Mouse (Mus musculus): ENCODE results near the gene Gm10053. TPM values are rescaled to one million over a fixed set of nuclear protein-coding genes. Genes with fewer than 3 reads are reported as not detected.

The Gm10053 gene
- 8.9 and 50.5 TPM in 2 replicates for polyA plus RNA-seq (2012; rRNA removed; ENCODE audit: low replicate concordance)

DNA sequence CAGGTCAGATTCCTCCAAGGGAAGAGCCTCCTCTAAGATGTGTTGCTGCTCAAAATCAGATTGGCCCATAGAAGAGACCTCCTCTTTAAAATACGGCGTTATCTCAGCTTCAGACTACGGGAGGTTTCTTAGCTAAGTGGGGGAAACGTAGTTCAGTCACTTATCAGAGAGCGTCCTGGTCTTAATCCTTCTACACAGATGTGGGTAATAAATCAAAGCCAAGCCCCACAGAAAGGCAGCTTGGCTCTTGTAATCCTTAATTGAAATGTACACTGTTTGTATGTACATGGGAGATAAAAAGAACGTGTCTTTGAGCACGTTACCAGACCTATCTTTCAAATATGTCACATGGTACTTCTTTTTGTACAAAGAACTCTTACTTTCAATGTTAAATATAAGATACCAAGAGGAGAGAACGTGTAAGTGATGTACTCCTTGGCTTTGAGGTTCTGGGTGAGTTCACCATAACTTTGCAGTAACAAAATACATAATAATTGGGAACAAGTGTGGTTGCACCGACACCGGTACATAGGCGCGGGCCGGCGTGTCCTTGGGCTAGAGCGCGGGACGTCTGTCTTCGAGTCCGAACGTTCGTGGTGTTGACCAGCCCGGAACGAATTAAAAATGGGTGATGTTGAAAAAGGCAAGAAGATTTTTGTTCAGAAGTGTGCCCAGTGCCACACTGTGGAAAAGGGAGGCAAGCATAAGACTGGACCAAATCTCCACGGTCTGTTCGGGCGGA lies at the start of gene Gm10053:
TSS of gene Gm10053 (plus strand) at position 558 of the 742 bp plus-strand sequence.

GRCm38 (mm10) chr19:24861612-24862451 lies 13.7 kb upstream of the Gm10053 start, which contains the start of gene Pgm5:
TSS of gene Pgm5 (minus strand) at chr19:24861855.

DNA sequence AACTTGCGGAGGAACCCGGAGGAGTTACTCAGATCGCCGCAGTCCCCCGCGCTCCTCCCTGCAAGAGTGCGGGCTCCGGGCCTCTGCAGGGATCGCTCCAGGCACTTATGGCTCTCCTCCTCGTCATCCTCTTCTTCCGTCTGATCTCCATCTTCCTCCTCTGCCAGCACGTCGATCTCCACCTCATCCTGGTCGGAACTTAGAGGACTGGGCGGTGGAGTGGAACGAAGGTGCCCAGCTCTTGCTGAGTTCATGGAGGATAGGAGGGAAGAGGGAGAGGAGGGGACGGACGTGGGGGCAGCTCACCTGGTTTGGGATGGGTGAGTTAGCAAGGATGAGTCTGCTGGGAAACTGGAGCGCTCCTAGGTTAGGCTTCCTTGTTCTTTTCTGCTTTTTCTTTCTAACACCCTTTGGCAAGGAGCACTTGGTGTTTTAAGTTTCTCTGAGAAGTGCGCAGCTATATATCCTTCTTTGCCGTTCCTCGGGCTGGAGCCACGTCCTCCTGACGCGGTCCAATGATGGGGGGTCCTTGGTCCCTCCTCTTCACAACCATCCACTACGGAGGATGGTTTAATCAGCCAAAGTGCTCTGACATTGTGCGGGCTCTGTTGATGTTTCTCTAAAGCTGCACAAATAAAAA lies 25.2 kb downstream of the Gm10053 start, which contains the start of gene Foxd4:
TSS of gene Foxd4 (minus strand) at position 617 of the 640 bp plus-strand sequence.

Other genes with a start within 250 kb of the Gm10053 start
- 0.48 and 0.68 TPM in 2 replicates for gene Tmem252, start 201.7 kb upstream of the Gm10053 start, polyA plus RNA-seq (2012; rRNA removed; ENCODE audit: low replicate concordance)
- 4.0 and 8.9 TPM in 2 replicates for gene Pgm5, start 13.8 kb upstream of the Gm10053 start, polyA plus RNA-seq (2012; rRNA removed; ENCODE audit: low replicate concordance)
- gene Foxd4, start 25.5 kb downstream of the Gm10053 start, polyA plus RNA-seq (2012; rRNA removed; ENCODE audit: low replicate concordance) = not detected in 2 replicates
- 0.80 and 2.9 TPM in 2 replicates for gene Cbwd1, start 85.9 kb downstream of the Gm10053 start, polyA plus RNA-seq (2012; rRNA removed; ENCODE audit: low replicate concordance)
- gene Dock8, start 123.8 kb downstream of the Gm10053 start, polyA plus RNA-seq (2012; rRNA removed; ENCODE audit: low replicate concordance) = 27.0 and 30.0 TPM in 2 replicates